Mouse (Mus musculus) embryo, embryonic 11 days (tissue): Measurements from ENCODE around the gene Fgd5.
A peak's percentile ranks its signal among the peaks of the same experiment; 100 is the strongest.
"Not testable (repeated sequence)": the region's sequence is repeated elsewhere in the genome, so short reads cannot be mapped to it uniquely, and the experiment has no call there.

Experiments used
- DNase-seq: peaks from one replicate; pipeline ENCODE4 v3.0.0-alpha.2; 2015

The Fgd5 gene

GRCm38 (mm10) chr6:92071121-92071839 lies 92.6 kb downstream of the Fgd5 start:
- peak; percentile 28 for DNase-seq

GRCm38 (mm10) chr6:92080730-92081129 lies 102.1 kb downstream of the Fgd5 start:
- DNase-seq = no peak

- no peak for DNase-seq
Observed at GRCm38 (mm10) chr6:92082756-92083155, 104.1 kb downstream of the Fgd5 start.

GRCm38 (mm10) chr6:92084932-92085331 lies 106.3 kb downstream of the Fgd5 start:
- DNase-seq = no peak

GRCm38 (mm10) chr6:92089141-92089540 lies 110.5 kb downstream of the Fgd5 start:
- not testable (repeated sequence) for DNase-seq

- no peak for DNase-seq
Observed at GRCm38 (mm10) chr6:92089982-92090381, 111.3 kb downstream of the Fgd5 start.

- DNase-seq = no peak
Observed at GRCm38 (mm10) chr6:92090497-92090896, 111.8 kb downstream of the Fgd5 start.

- peak; percentile 92 for DNase-seq
Observed at GRCm38 (mm10) chr6:92091130-92091591, 112.5 kb downstream of the Fgd5 start, which contains the start of gene Nr2c2. Gene Nr2c2, plus strand, starts transcription at chr6:92091390.

- DNase-seq = peak; percentile 99
Observed at GRCm38 (mm10) chr6:92091767-92092489, 113.2 kb downstream of the Fgd5 start.

GRCm38 (mm10) chr6:92092737-92093136 lies 114.1 kb downstream of the Fgd5 start:
- DNase-seq = peak; percentile 6

GRCm38 (mm10) chr6:92093869-92094268 lies 115.2 kb downstream of the Fgd5 start:
- no peak for DNase-seq

- no peak for DNase-seq
Observed at GRCm38 (mm10) chr6:92100679-92101360, 122.1 kb downstream of the Fgd5 start.

GRCm38 (mm10) chr6:92124547-92124946 lies 145.9 kb downstream of the Fgd5 start:
- DNase-seq = no peak
